Mouse (Mus musculus): ENCODE results near the gene Slc22a2. TPM values are rescaled to one million over a fixed set of nuclear protein-coding genes. Genes with fewer than 3 reads are reported as not detected.
A peak's percentile ranks its signal among the peaks of the same experiment; 100 is the strongest.
"Not testable (repeated sequence)": the region's sequence is repeated elsewhere in the genome, so short reads cannot be mapped to it uniquely, and the experiment has no call there.

The Slc22a2 gene
- total RNA-seq, 1 experiment from 2014 or later: 0.27 TPM

GRCm38 (mm10) chr17:12631771-12632600 lies 48.1 kb downstream of the Slc22a2 start:
- peak; percentile 57 for DNase-seq

- DNase-seq: no peak
Observed at GRCm38 (mm10) chr17:12634814-12635213, 50.9 kb downstream of the Slc22a2 start.

- no peak for DNase-seq
Observed at GRCm38 (mm10) chr17:12639585-12639984, 55.7 kb downstream of the Slc22a2 start.

- DNase-seq: no peak
Observed at GRCm38 (mm10) chr17:12641087-12641486, 57.2 kb downstream of the Slc22a2 start.

- DNase-seq: no peak
Observed at GRCm38 (mm10) chr17:12645461-12645860, 61.5 kb downstream of the Slc22a2 start.

- DNase-seq: no peak
Observed at GRCm38 (mm10) chr17:12652604-12653003, 68.7 kb downstream of the Slc22a2 start.

- no peak for DNase-seq
Observed at GRCm38 (mm10) chr17:12654061-12654460, 70.1 kb downstream of the Slc22a2 start.

GRCm38 (mm10) chr17:12655826-12656225 lies 71.9 kb downstream of the Slc22a2 start:
- DNase-seq: no peak

- no peak for DNase-seq
Observed at GRCm38 (mm10) chr17:12658784-12659183, 74.9 kb downstream of the Slc22a2 start.

GRCm38 (mm10) chr17:12659233-12659632 lies 75.3 kb downstream of the Slc22a2 start:
- no peak for DNase-seq

- no peak for DNase-seq
Observed at GRCm38 (mm10) chr17:12660572-12661260, 76.8 kb downstream of the Slc22a2 start.

GRCm38 (mm10) chr17:12664156-12664555 lies 80.2 kb downstream of the Slc22a2 start:
- peak; percentile 24 for DNase-seq

- DNase-seq: no peak
Observed at GRCm38 (mm10) chr17:12668478-12669362, 84.8 kb downstream of the Slc22a2 start.

- no peak for DNase-seq
Observed at GRCm38 (mm10) chr17:12669363-12669679, 85.4 kb downstream of the Slc22a2 start.

- no peak for DNase-seq
Observed at GRCm38 (mm10) chr17:12671029-12671605, 87.2 kb downstream of the Slc22a2 start.

- DNase-seq: no peak
Observed at GRCm38 (mm10) chr17:12672285-12672790, 88.4 kb downstream of the Slc22a2 start.

GRCm38 (mm10) chr17:12673871-12674270 lies 89.9 kb downstream of the Slc22a2 start:
- no peak for DNase-seq

GRCm38 (mm10) chr17:12674980-12675379 lies 91.0 kb downstream of the Slc22a2 start:
- not testable (repeated sequence) for DNase-seq

GRCm38 (mm10) chr17:12675646-12676045 lies 91.7 kb downstream of the Slc22a2 start, which contains the start of gene Slc22a1:
Gene Slc22a1 (minus strand): TSS chr17:12675829.
- DNase-seq: no peak

- DNase-seq: no peak
Observed at GRCm38 (mm10) chr17:12677139-12677538, 93.2 kb downstream of the Slc22a2 start.

Measured in adrenal gland, postnatal 25 days (tissue).